Mouse (Mus musculus): ENCODE measurements around the gene Ube3c. TPM values are rescaled to one million over a fixed set of nuclear protein-coding genes. Genes with fewer than 3 reads are reported as not detected.

Ube3c gene
- total and polyA plus RNA-seq, 3 experiments, result 14.9 to 38.9 (median 37.1) TPM

GRCm38 (mm10) chr5:29688352-29688751 lies 119.3 kb downstream of the Ube3c start:
- intact Hi-C loops (cut with DNase I), result no loop called here
- no peaks in the 10 kb centered on the region for H3K4me1 ChIP-seq (ENCODE audit: control insufficient read depth, insufficient read depth, low read length)
- 41% methylated on average over 7 of the region's 7 CpGs for WGBS
- no peaks in the 10 kb centered on the region for H3K36me3 ChIP-seq (ENCODE audit: control insufficient read depth, insufficient read depth, low read length)
- no peak overlapping the region for H3K27ac ChIP-seq
- no peak overlapping the region for H3K4me3 ChIP-seq
- TF ChIP-seq POLR2A (IDR thresholded peaks at IDR 0.05; ENCODE audit: insufficient read depth, low read depth, low read length), result no peak
- TF ChIP-seq EP300 (IDR thresholded peaks at IDR 0.05; ENCODE audit: insufficient read depth, low read depth, low read length), result no peak
- TF ChIP-seq CTCF (IDR thresholded peaks at IDR 0.05), result peak; percentile 21; the same call in 1 of the 2 replicates
- H3K79me2 ChIP-seq (replicated peaks; ENCODE audit: control insufficient read depth, insufficient read depth, low read length), result no peaks in the 10 kb centered on the region
- no peak overlapping the region for H3K9ac ChIP-seq (ENCODE audit: low read depth, low read length)
- H3K27me3 ChIP-seq (ENCODE audit: control insufficient read depth, insufficient read depth, low read length), result no peaks in the 10 kb centered on the region
- DNase-seq, result no peak

DNA sequence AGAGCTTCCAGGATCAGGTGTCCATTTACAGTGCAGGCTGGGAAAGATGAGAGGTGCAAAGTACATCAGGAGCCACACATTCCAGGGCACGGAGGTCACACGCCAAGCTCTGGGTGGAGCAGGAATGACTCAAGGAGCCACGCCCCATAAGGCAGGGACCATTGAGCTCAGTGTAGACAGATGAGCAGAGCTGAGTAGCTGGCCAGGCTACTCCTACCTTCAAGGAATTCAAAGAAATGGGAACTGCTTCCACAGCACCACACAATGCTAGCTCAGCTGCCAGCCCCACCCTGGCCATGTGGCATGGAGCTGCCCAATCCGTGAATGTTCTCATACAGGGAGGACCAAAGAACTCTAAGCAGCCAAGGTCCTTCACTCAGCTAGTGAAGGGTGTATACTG lies 129.5 kb downstream of the Ube3c start:
- intact Hi-C loops (cut with DNase I), result no loop called here
- Histone ChIP-seq H3K27ac (no peak overlapping the region), H3K4me1 (ENCODE audit: control insufficient read depth, insufficient read depth, low read length) (no peaks in the 10 kb centered on the region), H3K36me3 (ENCODE audit: control insufficient read depth, insufficient read depth, low read length) (no peaks in the 10 kb centered on the region), H3K79me2 (replicated peaks; ENCODE audit: control insufficient read depth, insufficient read depth, low read length) (no peaks in the 10 kb centered on the region), H3K9ac (ENCODE audit: low read depth, low read length) (no peak overlapping the region), H3K4me3 (no peak overlapping the region), H3K27me3 (ENCODE audit: control insufficient read depth, insufficient read depth, low read length) (no peaks in the 10 kb centered on the region)
- 73% methylated on average over 4 of the region's 4 CpGs for WGBS
- DNase-seq, result no peak
- TF ChIP-seq EP300 (IDR thresholded peaks at IDR 0.05; ENCODE audit: insufficient read depth, low read depth, low read length), result no peak
- no peak for TF ChIP-seq CTCF (IDR thresholded peaks at IDR 0.05)
- TF ChIP-seq POLR2A (IDR thresholded peaks at IDR 0.05; ENCODE audit: insufficient read depth, low read depth, low read length), result no peak

DNA sequence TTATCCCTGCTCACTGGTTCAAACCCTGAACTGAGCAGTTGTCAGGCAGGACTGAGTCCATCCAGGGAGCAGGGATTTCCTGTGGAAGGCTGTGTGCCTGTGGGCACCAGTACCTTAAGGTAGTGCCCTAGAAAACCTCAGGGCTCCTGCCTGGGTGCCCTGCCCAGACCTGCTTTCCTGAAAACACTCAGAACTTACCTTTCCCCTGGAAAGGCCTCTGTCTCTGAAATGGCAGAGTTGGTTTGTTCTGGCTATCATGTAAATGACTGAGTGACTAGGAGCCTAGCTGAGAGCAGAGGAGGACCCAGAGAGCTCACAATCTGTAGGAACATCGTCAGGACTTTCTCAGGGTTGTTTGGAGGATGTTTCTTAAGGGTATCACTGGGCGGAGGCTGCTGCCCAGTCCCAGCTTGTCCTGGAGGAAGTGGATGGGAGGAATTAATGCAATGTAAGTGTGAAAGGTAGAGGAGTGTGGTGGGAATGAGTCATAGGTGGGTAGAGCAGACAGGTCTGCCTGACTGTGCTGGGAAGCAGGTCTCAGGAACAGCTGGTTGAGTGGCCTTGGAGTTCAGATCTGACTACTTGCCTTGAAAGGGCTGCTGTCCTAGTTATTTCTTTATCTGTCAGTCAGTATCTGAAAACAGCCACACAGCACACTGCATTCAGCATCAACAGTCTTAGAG lies 130.6 kb downstream of the Ube3c start:
- H3K27me3 ChIP-seq (ENCODE audit: control insufficient read depth, insufficient read depth, low read length), result no peaks in the 10 kb centered on the region
- TF ChIP-seq CTCF (IDR thresholded peaks at IDR 0.05) (no peak), EP300 (IDR thresholded peaks at IDR 0.05; ENCODE audit: insufficient read depth, low read depth, low read length) (no peak), POLR2A (IDR thresholded peaks at IDR 0.05; ENCODE audit: insufficient read depth, low read depth, low read length) (no peak)
- no peak overlapping the region for H3K4me3 ChIP-seq
- H3K4me1 ChIP-seq (ENCODE audit: control insufficient read depth, insufficient read depth, low read length), result no peaks in the 10 kb centered on the region
- no peak overlapping the region for H3K9ac ChIP-seq (ENCODE audit: low read depth, low read length)
- WGBS, result 82% methylated on average over 2 of the region's 2 CpGs
- H3K36me3 ChIP-seq (ENCODE audit: control insufficient read depth, insufficient read depth, low read length), result no peaks in the 10 kb centered on the region
- intact Hi-C loops (cut with DNase I), result no loop called here
- DNase-seq, result no peak
- H3K79me2 ChIP-seq (replicated peaks; ENCODE audit: control insufficient read depth, insufficient read depth, low read length), result no peaks in the 10 kb centered on the region
- no peak overlapping the region for H3K27ac ChIP-seq

GRCm38 (mm10) chr5:29707241-29707640 lies 138.2 kb downstream of the Ube3c start:
- Histone ChIP-seq H3K4me1 (ENCODE audit: control insufficient read depth, insufficient read depth, low read length) (no peaks in the 10 kb centered on the region), H3K27ac (no peak overlapping the region), H3K27me3 (ENCODE audit: control insufficient read depth, insufficient read depth, low read length) (no peaks in the 10 kb centered on the region), H3K79me2 (replicated peaks; ENCODE audit: control insufficient read depth, insufficient read depth, low read length) (no peaks in the 10 kb centered on the region), H3K4me3 (no peak overlapping the region), H3K36me3 (ENCODE audit: control insufficient read depth, insufficient read depth, low read length) (no peaks in the 10 kb centered on the region), H3K9ac (ENCODE audit: low read depth, low read length) (no peak overlapping the region)
- 82% methylated on average over 4 of the region's 4 CpGs for WGBS
- TF ChIP-seq CTCF (IDR thresholded peaks at IDR 0.05) (no peak), POLR2A (IDR thresholded peaks at IDR 0.05; ENCODE audit: insufficient read depth, low read depth, low read length) (no peak), EP300 (IDR thresholded peaks at IDR 0.05; ENCODE audit: insufficient read depth, low read depth, low read length) (no peak)
- no peak for DNase-seq
- intact Hi-C loops (cut with DNase I), result no loop called here

DNA sequence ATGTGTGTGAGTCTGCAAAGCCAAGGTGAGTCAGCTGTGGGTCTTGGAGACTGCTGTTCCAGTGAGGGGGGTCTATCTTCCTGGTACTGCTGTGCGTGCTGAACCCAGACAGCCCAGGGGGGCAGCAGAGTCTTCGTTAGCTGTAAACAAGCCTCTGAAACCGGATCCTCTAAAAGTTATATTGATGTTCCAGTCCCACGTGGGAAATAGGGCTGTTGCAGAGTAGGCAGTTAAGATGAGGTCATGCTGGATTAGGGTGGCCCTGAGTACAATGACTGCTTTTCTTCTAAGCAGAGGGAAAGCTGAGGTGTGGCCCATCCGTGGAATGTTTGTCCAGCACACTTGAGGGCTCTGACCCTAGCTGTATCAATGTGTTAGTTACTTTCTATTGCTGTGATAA lies 139.2 kb downstream of the Ube3c start:
- TF ChIP-seq POLR2A (IDR thresholded peaks at IDR 0.05; ENCODE audit: insufficient read depth, low read depth, low read length) (no peak), CTCF (IDR thresholded peaks at IDR 0.05) (no peak)
- DNase-seq, result no peak
- Histone ChIP-seq H3K4me1 (ENCODE audit: control insufficient read depth, insufficient read depth, low read length) (no peaks in the 10 kb centered on the region), H3K79me2 (replicated peaks; ENCODE audit: control insufficient read depth, insufficient read depth, low read length) (no peaks in the 10 kb centered on the region), H3K27ac (no peak overlapping the region), H3K27me3 (ENCODE audit: control insufficient read depth, insufficient read depth, low read length) (no peaks in the 10 kb centered on the region), H3K9ac (ENCODE audit: low read depth, low read length) (no peak overlapping the region), H3K4me3 (no peak overlapping the region), H3K36me3 (ENCODE audit: control insufficient read depth, insufficient read depth, low read length) (no peaks in the 10 kb centered on the region)
- intact Hi-C loops (cut with DNase I), result no loop called here
- WGBS, result 31% methylated on average over 5 of the region's 5 CpGs

GRCm38 (mm10) chr5:29711631-29712030 lies 142.6 kb downstream of the Ube3c start:
- no peaks in the 10 kb centered on the region for H3K4me1 ChIP-seq (ENCODE audit: control insufficient read depth, insufficient read depth, low read length)
- no peaks in the 10 kb centered on the region for H3K79me2 ChIP-seq (replicated peaks; ENCODE audit: control insufficient read depth, insufficient read depth, low read length)
- no peak overlapping the region for H3K9ac ChIP-seq (ENCODE audit: low read depth, low read length)
- no peak for DNase-seq
- intact Hi-C loops (cut with DNase I), result no loop called here
- TF ChIP-seq EP300 (IDR thresholded peaks at IDR 0.05; ENCODE audit: insufficient read depth, low read depth, low read length) (no peak), POLR2A (IDR thresholded peaks at IDR 0.05; ENCODE audit: insufficient read depth, low read depth, low read length) (no peak), CTCF (IDR thresholded peaks at IDR 0.05) (no peak)
- no peaks in the 10 kb centered on the region for H3K36me3 ChIP-seq (ENCODE audit: control insufficient read depth, insufficient read depth, low read length)
- H3K4me3 ChIP-seq, result no peak overlapping the region
- no peak overlapping the region for H3K27ac ChIP-seq
- H3K27me3 ChIP-seq (ENCODE audit: control insufficient read depth, insufficient read depth, low read length), result no peaks in the 10 kb centered on the region
